Mouse (Mus musculus): ENCODE measurements around the gene Akr1b10.

DNA sequence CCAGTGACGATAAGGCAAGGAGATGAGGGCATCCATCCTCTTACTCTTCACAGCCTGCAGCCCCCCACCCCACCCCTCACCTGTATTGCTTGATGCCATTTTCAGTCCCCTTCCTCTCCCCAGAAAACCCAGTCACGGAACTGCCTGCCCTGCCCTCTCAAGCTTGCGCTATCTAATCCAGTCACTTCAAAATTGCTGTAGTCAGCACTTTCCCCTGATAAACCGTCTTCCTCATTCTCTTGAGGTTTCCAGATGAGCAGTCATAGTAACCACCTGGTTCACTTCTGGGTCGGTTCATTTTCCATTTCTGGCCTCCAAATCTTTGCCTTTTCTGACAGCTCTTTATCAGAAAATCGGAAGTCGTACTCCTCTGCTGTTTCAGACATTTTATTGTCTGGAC lies 10.2 kb upstream of the Akr1b10 start:
- TF ChIP-seq CTCF (IDR thresholded peaks at IDR 0.05; ENCODE audit: low read depth, low read length), result no peak
- TF ChIP-seq POLR2AphosphoS5 (IDR thresholded peaks at IDR 0.05; ENCODE audit: insufficient replicate concordance, low read depth, low read length), result no peak
- no peak for TF ChIP-seq GATA1 (IDR thresholded peaks at IDR 0.05; ENCODE audit: borderline replicate concordance, low read length)
- TF ChIP-seq TAL1 (conservative IDR thresholded peaks at IDR 0.05; ENCODE audit: low read depth, low read length), result no peak
- no peak for TF ChIP-seq GATA2 (IDR thresholded peaks at IDR 0.05; ENCODE audit: borderline replicate concordance, low read depth, low read length)
